Mouse (Mus musculus): ENCODE measurements around the gene Olfr523. TPM values are rescaled to one million over a fixed set of nuclear protein-coding genes. Genes with fewer than 3 reads are reported as not detected.

The Olfr523 gene
- polyA plus RNA-seq, 1 experiment: not detected

GRCm38 (mm10) chr7:140137135-140138020, 35.6 kb upstream of the Olfr523 start, which contains the start of gene Mtg1:
Mtg1 (plus strand) TSS chr7:140137564.
- Histone ChIP-seq H3K27ac (ENCODE audit: insufficient read depth, low read length) (no peak within 1 kb of the TSS; the same call in 1 of the 2 replicates), H3K4me3 (ENCODE audit: insufficient read depth, low read length) (peak within 1 kb of the TSS; percentile 60), H3K4me1 (ENCODE audit: control insufficient read depth, insufficient read depth, low read length) (peaks cover 2% of the 10 kb centered on the region; the same call in 1 of the 2 replicates)
- peak; percentile 64 for TF ChIP-seq POLR2A (IDR thresholded peaks at IDR 0.05; ENCODE audit: extremely low read depth, insufficient read depth, low read length)
- TF ChIP-seq CTCF (IDR thresholded peaks at IDR 0.05; ENCODE audit: extremely low read depth, insufficient read depth, low read length): no peak

DNA sequence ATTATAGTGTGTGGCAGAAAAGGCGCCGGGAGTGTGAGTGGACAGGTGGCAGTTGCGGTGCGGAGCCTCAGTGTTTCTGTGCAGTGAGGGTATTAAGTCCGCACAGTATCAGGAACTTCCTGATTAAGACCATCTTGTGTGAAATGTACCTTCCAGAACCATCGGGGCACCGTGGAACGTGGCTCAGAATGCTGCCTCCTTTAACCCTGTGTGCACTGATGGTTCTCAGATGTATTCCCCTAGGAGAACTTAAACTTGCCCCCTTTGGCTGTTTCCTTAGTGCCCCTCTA, 35.1 kb upstream of the Olfr523 start:
- Histone ChIP-seq H3K27ac (ENCODE audit: insufficient read depth, low read length) (no peak overlapping the region), H3K4me3 (ENCODE audit: insufficient read depth, low read length) (peak overlapping the region; percentile 60), H3K4me1 (ENCODE audit: control insufficient read depth, insufficient read depth, low read length) (peaks cover 2% of the 10 kb centered on the region; the same call in 1 of the 2 replicates)
- TF ChIP-seq POLR2A (IDR thresholded peaks at IDR 0.05; ENCODE audit: extremely low read depth, insufficient read depth, low read length): no peak
- no peak for TF ChIP-seq CTCF (IDR thresholded peaks at IDR 0.05; ENCODE audit: extremely low read depth, insufficient read depth, low read length)

DNA sequence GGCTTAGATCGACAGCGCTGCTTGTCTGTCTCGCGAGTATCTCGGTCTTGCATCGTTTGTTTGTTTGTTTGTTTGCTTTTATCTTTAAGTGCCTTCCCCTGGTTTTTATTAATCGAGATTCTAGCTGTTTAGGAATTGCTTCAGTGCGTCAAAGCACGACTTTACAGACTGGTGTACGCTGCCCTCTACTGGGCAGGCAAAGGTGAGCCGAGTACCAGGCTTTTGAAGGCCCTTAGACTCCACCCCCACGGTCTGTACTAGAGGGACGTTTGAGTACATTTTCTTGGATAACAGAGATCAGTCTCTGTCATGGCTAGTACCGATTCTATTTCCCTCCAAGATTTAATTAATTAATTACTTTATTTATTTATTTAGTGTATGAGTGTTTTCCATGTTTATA, 31.7 kb upstream of the Olfr523 start:
- H3K4me3 ChIP-seq (ENCODE audit: insufficient read depth, low read length): no peak overlapping the region
- H3K4me1 ChIP-seq (ENCODE audit: control insufficient read depth, insufficient read depth, low read length): peaks cover 2% of the 10 kb centered on the region; the same call in 1 of the 2 replicates
- TF ChIP-seq CTCF (IDR thresholded peaks at IDR 0.05; ENCODE audit: extremely low read depth, insufficient read depth, low read length) (peak; percentile 73), POLR2A (IDR thresholded peaks at IDR 0.05; ENCODE audit: extremely low read depth, insufficient read depth, low read length) (no peak)
- H3K27ac ChIP-seq (ENCODE audit: insufficient read depth, low read length): no peak overlapping the region

DNA sequence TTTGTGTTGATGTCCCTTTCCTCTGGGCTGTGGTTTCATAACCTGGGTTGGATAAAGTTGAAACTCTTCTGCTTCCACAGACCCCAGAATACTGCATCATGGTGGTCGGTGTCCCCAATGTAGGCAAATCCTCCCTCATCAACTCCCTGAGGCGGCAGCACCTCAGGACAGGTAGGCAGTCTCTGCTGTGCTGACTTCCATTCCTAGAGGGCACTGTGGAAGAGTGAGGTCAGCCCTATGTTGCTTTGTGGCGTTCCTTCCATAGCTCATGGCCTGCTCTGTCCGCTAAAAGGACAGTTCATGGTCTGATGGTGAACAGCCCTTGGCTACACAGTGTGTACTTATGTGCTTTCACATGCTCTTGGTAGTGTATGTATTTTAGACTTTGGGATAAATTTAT, 28.5 kb upstream of the Olfr523 start:
- Histone ChIP-seq H3K27ac (ENCODE audit: insufficient read depth, low read length) (no peak overlapping the region), H3K4me1 (ENCODE audit: control insufficient read depth, insufficient read depth, low read length) (no peaks in the 10 kb centered on the region), H3K4me3 (ENCODE audit: insufficient read depth, low read length) (no peak overlapping the region)
- TF ChIP-seq CTCF (IDR thresholded peaks at IDR 0.05; ENCODE audit: extremely low read depth, insufficient read depth, low read length): no peak
- no peak for TF ChIP-seq POLR2A (IDR thresholded peaks at IDR 0.05; ENCODE audit: extremely low read depth, insufficient read depth, low read length)

DNA sequence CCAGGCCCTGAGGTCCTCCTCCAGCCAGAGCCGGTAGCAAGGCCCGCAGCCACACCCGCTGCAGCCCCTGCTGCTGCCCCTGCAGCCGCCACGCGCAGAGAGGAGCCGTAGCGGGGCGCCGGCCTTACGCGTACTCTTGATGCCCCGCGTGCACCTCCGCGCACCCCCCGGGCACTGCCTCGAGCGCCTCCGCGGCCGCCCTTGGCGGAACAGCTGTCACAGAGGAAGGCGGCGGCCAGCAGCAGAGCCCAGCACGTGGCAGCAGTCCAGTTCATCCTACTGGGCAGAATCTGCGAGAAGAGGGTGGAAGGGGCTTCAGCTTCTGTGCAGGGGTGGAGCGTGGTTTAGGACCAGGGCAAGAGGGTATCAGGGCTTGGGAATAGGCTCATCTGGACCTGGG, 19.6 kb upstream of the Olfr523 start:
- Histone ChIP-seq H3K4me1 (ENCODE audit: control insufficient read depth, insufficient read depth, low read length) (peaks cover 3% of the 10 kb centered on the region), H3K4me3 (ENCODE audit: insufficient read depth, low read length) (peak overlapping the region; percentile 82), H3K27ac (ENCODE audit: insufficient read depth, low read length) (peak overlapping the region; percentile 14)
- TF ChIP-seq CTCF (IDR thresholded peaks at IDR 0.05; ENCODE audit: extremely low read depth, insufficient read depth, low read length) (no peak), POLR2A (IDR thresholded peaks at IDR 0.05; ENCODE audit: extremely low read depth, insufficient read depth, low read length) (peak; percentile 11; the same call in 1 of the 2 replicates)

DNA sequence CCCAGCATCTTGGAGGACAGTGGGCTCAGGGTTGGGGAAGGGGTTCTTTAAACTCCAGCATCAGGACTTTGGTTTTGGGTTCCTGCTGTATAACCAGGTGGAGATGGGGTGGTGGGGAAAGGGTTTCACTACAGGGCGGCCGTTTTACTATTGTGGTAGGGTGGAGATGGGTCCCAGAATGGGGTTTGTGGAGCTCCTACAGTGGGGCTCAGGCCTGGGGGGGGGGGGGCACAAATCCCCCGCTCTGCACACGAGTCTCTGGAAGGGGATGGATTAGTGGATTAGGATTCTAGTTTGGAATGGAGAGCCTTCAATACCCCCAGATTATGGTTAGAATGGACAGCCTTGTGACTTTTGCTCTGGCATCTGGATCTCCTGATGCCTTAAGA, 19.2 kb upstream of the Olfr523 start:
- H3K4me1 ChIP-seq (ENCODE audit: control insufficient read depth, insufficient read depth, low read length): peaks cover 3% of the 10 kb centered on the region
- H3K27ac ChIP-seq (ENCODE audit: insufficient read depth, low read length): peak overlapping the region; percentile 33
- TF ChIP-seq POLR2A (IDR thresholded peaks at IDR 0.05; ENCODE audit: extremely low read depth, insufficient read depth, low read length) (no peak), CTCF (IDR thresholded peaks at IDR 0.05; ENCODE audit: extremely low read depth, insufficient read depth, low read length) (no peak)

DNA sequence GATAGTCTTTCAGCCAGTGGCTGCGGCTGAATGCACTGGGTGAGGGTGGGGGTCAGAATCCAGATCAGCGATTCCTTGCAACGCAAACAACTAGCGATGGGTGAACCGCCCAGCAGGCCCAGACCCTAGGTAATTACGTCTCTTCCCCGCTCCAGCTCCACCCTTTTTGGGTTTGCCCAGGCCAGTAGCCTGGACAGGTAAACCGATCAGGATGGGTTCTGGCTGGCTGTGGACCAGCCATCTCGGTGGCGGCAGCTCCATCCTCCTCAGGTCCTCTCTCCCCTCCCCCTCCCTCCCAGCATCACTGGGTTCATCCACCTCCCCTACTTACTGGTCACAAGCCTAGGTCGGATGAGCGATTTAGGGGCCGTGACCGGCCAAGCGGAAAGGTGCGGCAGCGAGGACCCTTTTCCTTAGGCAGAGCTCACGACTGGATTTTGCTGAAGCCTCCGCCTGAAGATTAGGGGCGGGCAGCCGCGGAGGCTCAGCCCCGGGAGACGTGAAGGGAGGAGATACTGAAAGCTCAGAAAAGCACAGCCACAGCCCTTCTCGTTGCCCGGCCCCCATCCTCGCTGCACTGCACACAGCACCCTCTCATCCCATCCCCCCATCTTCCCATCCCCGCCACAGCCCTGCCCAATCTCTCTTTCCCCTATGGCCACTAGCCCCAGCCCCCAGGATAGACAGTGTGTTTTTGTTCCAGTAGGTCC, 18.6 kb upstream of the Olfr523 start, which contains the start of gene Sprn:
Sprn (minus strand) TSS at position 660 of the 710 bp plus-strand sequence.
- H3K4me1 ChIP-seq (ENCODE audit: control insufficient read depth, insufficient read depth, low read length): peaks cover 3% of the 10 kb centered on the region
- H3K4me3 ChIP-seq (ENCODE audit: insufficient read depth, low read length): peak within 1 kb of the TSS; percentile 82
- peak within 1 kb of the TSS; percentile 89 for H3K27ac ChIP-seq (ENCODE audit: insufficient read depth, low read length)
- TF ChIP-seq POLR2A (IDR thresholded peaks at IDR 0.05; ENCODE audit: extremely low read depth, insufficient read depth, low read length) (peak; percentile 87), CTCF (IDR thresholded peaks at IDR 0.05; ENCODE audit: extremely low read depth, insufficient read depth, low read length) (no peak)

More for the DNA sequence above, 19.2 kb upstream of the Olfr523 start:
- H3K4me3 ChIP-seq (ENCODE audit: insufficient read depth, low read length): peak overlapping the region; percentile 82

- TF ChIP-seq POLR2A (IDR thresholded peaks at IDR 0.05; ENCODE audit: extremely low read depth, insufficient read depth, low read length) (no peak), CTCF (IDR thresholded peaks at IDR 0.05; ENCODE audit: extremely low read depth, insufficient read depth, low read length) (no peak)
- H3K4me3 ChIP-seq (ENCODE audit: insufficient read depth, low read length): no peak overlapping the region
- no peaks in the 10 kb centered on the region for H3K4me1 ChIP-seq (ENCODE audit: control insufficient read depth, insufficient read depth, low read length)
- no peak overlapping the region for H3K27ac ChIP-seq (ENCODE audit: insufficient read depth, low read length)
These were observed 12.7 kb upstream of the Olfr523 start for GRCm38 (mm10) chr7:140160363-140160762.

DNA sequence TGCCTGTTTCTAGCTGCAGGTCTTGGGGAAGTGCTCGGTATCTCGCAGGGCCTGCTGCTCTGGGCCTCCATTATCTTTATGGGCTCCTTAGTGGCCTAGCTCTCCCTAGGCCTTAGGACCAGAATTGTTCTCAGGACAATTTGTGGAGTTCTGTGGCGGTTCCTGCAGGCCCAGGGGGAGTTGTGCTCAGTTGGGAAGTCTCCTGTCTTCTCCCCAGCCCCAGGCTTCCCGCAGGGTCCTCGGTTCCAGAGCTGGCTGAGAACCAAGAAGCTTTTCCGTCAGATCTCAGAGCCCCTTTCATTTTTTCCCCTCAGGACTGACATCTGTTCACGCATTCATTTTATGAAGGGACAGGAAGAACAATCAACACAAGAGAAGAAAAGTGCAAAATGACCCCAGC, 8.4 kb upstream of the Olfr523 start, which contains the start of gene Olfr522:
Olfr522 (minus strand) TSS at position 101 of the 400 bp plus-strand sequence.
- peaks cover 3% of the 10 kb centered on the region; the same call in 1 of the 2 replicates for H3K4me1 ChIP-seq (ENCODE audit: control insufficient read depth, insufficient read depth, low read length)
- H3K4me3 ChIP-seq (ENCODE audit: insufficient read depth, low read length): no peak within 1 kb of the TSS
- TF ChIP-seq CTCF (IDR thresholded peaks at IDR 0.05; ENCODE audit: extremely low read depth, insufficient read depth, low read length) (no peak), POLR2A (IDR thresholded peaks at IDR 0.05; ENCODE audit: extremely low read depth, insufficient read depth, low read length) (no peak)
- H3K27ac ChIP-seq (ENCODE audit: insufficient read depth, low read length): no peak within 1 kb of the TSS
